Comparison of ENCODE assay signal across 9 mouse cellular contexts in genomic region chr11:75168590-75169361, GRCm38 (mm10). TPM values are rescaled to one million over a fixed set of nuclear protein-coding genes. Genes with fewer than 3 reads are reported as not detected.
DNase-seq lines count a peak whose midpoint lies in the region; ATAC-seq and TF ChIP-seq lines count a peak whose summit lies in the region.
"Had no signal": no experiment of that assay in that cellular context is flagged by ENCODE, and none has a peak within 500 bp of the region (broad histone marks: within the 10 kb centered on the region; RNA-seq: fewer than 3 reads in every experiment).

No protein-coding gene starts in this region.

- no peak for ATAC-seq in hindbrain, embryonic 15.5 days (ENCODE audit: low FRiP score, low read depth)
- no peak; the same call in 1 of the 2 replicates for ATAC-seq in megakaryocyte-erythroid progenitor cell, adult 5-6 weeks (replicated peaks; ENCODE audit: low FRiP score, low TSS enrichment, poor library complexity, severe bottlenecking)

- peak; percentile 65 for TF ChIP-seq POLR2A in small intestine, adult 2 months (IDR thresholded peaks at IDR 0.05; ENCODE audit: low read depth, low read length)

- H3K9ac ChIP-seq in hindbrain, embryonic 15.5 days, result peak overlapping the region; percentile 55

- peaks cover 54% of the 10 kb centered on the region for H3K27me3 ChIP-seq in hindbrain, embryonic 15.5 days
- H3K27me3 ChIP-seq in small intestine, adult 2 months (ENCODE audit: control insufficient read depth, insufficient read depth, low read length), result peaks cover 57% of the 10 kb centered on the region

- peak overlapping the region; percentile 45 for H3K4me3 ChIP-seq in hindbrain, embryonic 15.5 days
- H3K4me3 ChIP-seq in small intestine, adult 2 months (ENCODE audit: low read depth, low read length), result peak overlapping the region; percentile 77

- H3K36me3 ChIP-seq in hindbrain, embryonic 15.5 days, result no peaks in the 10 kb centered on the region
- peaks cover 17% of the 10 kb centered on the region for H3K36me3 ChIP-seq in small intestine, adult 2 months (ENCODE audit: control insufficient read depth, insufficient read depth, low read length)

- H3K9me3 ChIP-seq in hindbrain, embryonic 15.5 days, result no peaks in the 10 kb centered on the region

- H3K4me2 ChIP-seq in hindbrain, embryonic 15.5 days, result peak overlapping the region; percentile 98

- peaks cover 82% of the 10 kb centered on the region for H3K4me1 ChIP-seq in hindbrain, embryonic 15.5 days (replicated peaks)
- peaks cover 41% of the 10 kb centered on the region for H3K4me1 ChIP-seq in small intestine, adult 2 months (ENCODE audit: control insufficient read depth, insufficient read depth, insufficient read length, low read length)

- intact Hi-C loops in left cerebral cortex, postnatal 36 days (cut with DNase I), result no loop called here

- TF ChIP-seq CTCF in small intestine, adult 2 months (IDR thresholded peaks at IDR 0.05; ENCODE audit: extremely low read depth, insufficient read length, insufficient replicate concordance, low read depth, low read length), result peak; percentile 73

- WGBS in hindbrain, embryonic 15.5 days, result under 1% methylated on average over 67 of the region's 83 CpGs
- under 1% methylated on average over 83 of the region's 83 CpGs for WGBS in small intestine, adult 2 months

- H3K27ac ChIP-seq in hindbrain, embryonic 15.5 days (replicated peaks), result peak overlapping the region; percentile 58
- H3K27ac ChIP-seq in small intestine, adult 2 months (ENCODE audit: insufficient read depth, low read depth, low read length), result peak overlapping the region; percentile 75
- H3K27ac ChIP-seq: macrophage had no signal

- DNase-seq in ZHBTc4 (ENCODE audit: low read depth, low spot score), result peak; percentile 93
- DNase-seq in cerebellum, adult 9-10 months, result peak; percentile 81
- peak; percentile 77 to 80 for DNase-seq in gastrocnemius, adult 8-10 months (ENCODE audit: low spot score in 2 of 2)
- peak; percentile 79 to 83 for DNase-seq in left cerebral cortex, postnatal 36 days (ENCODE audit: low spot score in 2 of 2)
- peak; percentile 86 for DNase-seq in mesoderm, embryonic 11.5 days (ENCODE audit: low read depth, low spot score)

RNA-seq across cellular contexts. Expression of gene Hic1, which starts 0.5 kb away (rescaled TPM):
- 1 to 10 TPM; 2.7 to 5.0 (median 4.0) TPM for total RNA-seq in gastrocnemius, adult 8-10 months (2022)
- 4.2 and 4.8 TPM in 2 replicates for polyA plus RNA-seq in hindbrain, embryonic 15.5 days (2015; fragmentation: Nextera tagmentation; extraction: Ambion mirVana)
- total RNA-seq in left cerebral cortex, postnatal 36 days (2021), result 1 to 10 TPM; 2.7 to 3.3 TPM
- polyA plus RNA-seq in small intestine, adult 2 months (2012; rRNA removed), result 22.9 and 29.6 TPM in 2 replicates
- total RNA-seq in megakaryocyte-erythroid progenitor cell, adult 5-6 weeks (2014; fragmentation: Nextera tagmentation), result 0.17 TPM in 1 of 2 replicates, not detected in the other
- 0.52 TPM in 1 of 2 replicates, not detected in the other for total RNA-seq in megakaryocyte-erythroid progenitor cell, adult 5-6 weeks (2017)
- polyA plus RNA-seq: macrophage had no signal

RNA-seq across cellular contexts. Expression of gene Ovca2, which starts 9.9 kb away (rescaled TPM):
- total RNA-seq in gastrocnemius, adult 8-10 months (2022), result 1 to 10 TPM; 2.0 to 4.5 (median 2.3) TPM
- polyA plus RNA-seq in hindbrain, embryonic 15.5 days (2015; fragmentation: Nextera tagmentation; extraction: Ambion mirVana), result 14.3 and 14.8 TPM in 2 replicates
- 10 to 100 TPM; 11.0 to 13.3 TPM for total RNA-seq in left cerebral cortex, postnatal 36 days (2021)
- 12.8 and 14.2 TPM in 2 replicates for polyA plus RNA-seq in small intestine, adult 2 months (2012; rRNA removed)
- 18.8 and 21.3 TPM in 2 replicates for total RNA-seq in megakaryocyte-erythroid progenitor cell, adult 5-6 weeks (2014; fragmentation: Nextera tagmentation)
- 17.6 and 29.0 TPM in 2 replicates for total RNA-seq in megakaryocyte-erythroid progenitor cell, adult 5-6 weeks (2017)

RNA-seq across cellular contexts. Expression of gene Dph1, which starts 22.3 kb away (rescaled TPM):
- total RNA-seq in gastrocnemius, adult 8-10 months (2022), result 1 to 10 TPM; 4.2 to 6.9 (median 5.4) TPM
- 14.0 and 15.9 TPM in 2 replicates for polyA plus RNA-seq in hindbrain, embryonic 15.5 days (2015; fragmentation: Nextera tagmentation; extraction: Ambion mirVana)
- total RNA-seq in left cerebral cortex, postnatal 36 days (2021), result 10 to 100 TPM; 25.3 to 25.6 TPM
- 9.9 and 13.7 TPM in 2 replicates for polyA plus RNA-seq in small intestine, adult 2 months (2012; rRNA removed)
- 22.3 and 25.0 TPM in 2 replicates for total RNA-seq in megakaryocyte-erythroid progenitor cell, adult 5-6 weeks (2014; fragmentation: Nextera tagmentation)
- 13.3 and 14.2 TPM in 2 replicates for total RNA-seq in megakaryocyte-erythroid progenitor cell, adult 5-6 weeks (2017)

RNA-seq across cellular contexts. Expression of gene Rtn4rl1, which starts 24.8 kb away (rescaled TPM):
- 1 to 10 TPM in 1 of 4 experiments, under 1 TPM in 3; 0.63 to 1.3 (median 0.94) TPM for total RNA-seq in gastrocnemius, adult 8-10 months (2022)
- polyA plus RNA-seq in hindbrain, embryonic 15.5 days (2015; fragmentation: Nextera tagmentation; extraction: Ambion mirVana), result 11.7 and 12.6 TPM in 2 replicates
- 10 to 100 TPM; 83.5 to 88.3 TPM for total RNA-seq in left cerebral cortex, postnatal 36 days (2021)
- 8.6 and 11.8 TPM in 2 replicates for polyA plus RNA-seq in small intestine, adult 2 months (2012; rRNA removed)
- total RNA-seq in megakaryocyte-erythroid progenitor cell, adult 5-6 weeks (2014; fragmentation: Nextera tagmentation), result not detected in 2 replicates
- total RNA-seq in megakaryocyte-erythroid progenitor cell, adult 5-6 weeks (2017), result 0.80 TPM in 1 of 2 replicates, not detected in the other
